Mouse (Mus musculus): ENCODE results near the gene Kif2c. TPM values are rescaled to one million over a fixed set of nuclear protein-coding genes. Genes with fewer than 3 reads are reported as not detected.

The Kif2c gene
- total RNA-seq, 2 experiments from 2014 or later, result 0.14 to 0.21 TPM

- intact Hi-C loops (cut with DNase I), result loop anchor here (5.0 kb wide), 1 partner anchor 402 kb away; the partner anchor contains the start of gene Tesk2
- peak in 1 of 2 experiments; percentile 59 for DNase-seq (ENCODE audit: low spot score in 2 of 2)
These were observed 57.7 kb downstream of the Kif2c start for GRCm38 (mm10) chr4:117124518-117125347.

- intact Hi-C loops (cut with DNase I), result loop anchor here (5.0 kb wide), 1 partner anchor 402 kb away; the partner anchor contains the start of gene Tesk2
- no peak for DNase-seq (ENCODE audit: low spot score in 2 of 2)
These were observed 58.3 kb downstream of the Kif2c start for GRCm38 (mm10) chr4:117124218-117124517.

GRCm38 (mm10) chr4:117123546-117124217 lies 58.8 kb downstream of the Kif2c start:
- no peak for DNase-seq (ENCODE audit: low spot score in 2 of 2)
- intact Hi-C loops (cut with DNase I), result loop anchor here (5.0 kb wide), 1 partner anchor 401 kb away; the partner anchor contains the start of gene Tesk2

GRCm38 (mm10) chr4:117122209-117122608 lies 60.2 kb downstream of the Kif2c start:
- intact Hi-C loops (cut with DNase I), result loop anchor here (5.0 kb wide), 1 partner anchor 400 kb away; the partner anchor contains the start of gene Tesk2
- no peak for DNase-seq (ENCODE audit: low spot score in 2 of 2)

GRCm38 (mm10) chr4:117120445-117121414 lies 61.7 kb downstream of the Kif2c start:
- intact Hi-C loops (cut with DNase I), result loop anchor here (2.0 to 5.0 kb wide), 2 partner anchors 126 to 398 kb away; partner anchors contain the start of genes Hectd3, Tesk2 and Urod

GRCm38 (mm10) chr4:117120052-117120444 lies 62.4 kb downstream of the Kif2c start:
- no peak for DNase-seq (ENCODE audit: low spot score in 2 of 2)
- intact Hi-C loops (cut with DNase I), result loop anchor here (2.0 to 5.0 kb wide), 2 partner anchors 125 to 398 kb away; partner anchors contain the start of genes Hectd3, Tesk2 and Urod

More at GRCm38 (mm10) chr4:117120445-117121414, 61.7 kb downstream of the Kif2c start:
- DNase-seq (ENCODE audit: low spot score in 2 of 2), result peak; percentile 94 to 98

GRCm38 (mm10) chr4:117119636-117120035 lies 62.8 kb downstream of the Kif2c start:
- intact Hi-C loops (cut with DNase I), result loop anchor here (2.0 to 5.0 kb wide), 2 partner anchors 125 to 397 kb away; partner anchors contain the start of genes Hectd3, Tesk2 and Urod
- DNase-seq (ENCODE audit: low spot score in 2 of 2), result no peak

- intact Hi-C loops (cut with DNase I), result no loop called here
- no peak for DNase-seq (ENCODE audit: low spot score in 2 of 2)
These were observed 64.5 kb downstream of the Kif2c start for GRCm38 (mm10) chr4:117117931-117118330.

GRCm38 (mm10) chr4:117115592-117115991 lies 66.8 kb downstream of the Kif2c start:
- no peak for DNase-seq (ENCODE audit: low spot score in 2 of 2)
- intact Hi-C loops (cut with DNase I), result no loop called here

- no peak for DNase-seq (ENCODE audit: low spot score in 2 of 2)
- intact Hi-C loops (cut with DNase I), result no loop called here
These were observed 69.2 kb downstream of the Kif2c start for GRCm38 (mm10) chr4:117113237-117113636.

- no peak for DNase-seq (ENCODE audit: low spot score in 2 of 2)
- intact Hi-C loops (cut with DNase I), result no loop called here
These were observed 71.5 kb downstream of the Kif2c start for GRCm38 (mm10) chr4:117110985-117111384.

- no peak for DNase-seq (ENCODE audit: low spot score in 2 of 2)
- intact Hi-C loops (cut with DNase I), result no loop called here
These were observed 72.2 kb downstream of the Kif2c start for GRCm38 (mm10) chr4:117110249-117110648.

Small RNA genes within 50 kb of the gene (microRNA-seq; reads per million reads assigned to microRNA genes)
- 0 reads per million in 2 experiments for gene Gm22398

Other genes starting within 250 kb of the Kif2c start
- 10 to 100 TPM; 50.4 to 62.1 TPM for gene Urod, start 188.2 kb downstream of the Kif2c start, total RNA-seq (2021)
- 10 to 100 TPM; 36.8 to 44.2 TPM for gene Hectd3, start 187.3 kb downstream of the Kif2c start, total RNA-seq (2021)
- 10 to 100 TPM; 18.5 to 19.7 TPM for gene Eif2b3, start 163.2 kb downstream of the Kif2c start, total RNA-seq (2021)
- gene Ptch2, start 86.6 kb downstream of the Kif2c start, total RNA-seq (2021), result 1 to 10 TPM; 1.4 to 2.0 TPM
- 10 to 100 TPM; 13.0 to 14.0 TPM for gene Btbd19, start 56.9 kb downstream of the Kif2c start, total RNA-seq (2021)
- gene Tctex1d4, start 55.8 kb downstream of the Kif2c start, total RNA-seq (2021), result not detected
- 10 to 100 TPM; 11.4 to 16.3 TPM for gene Plk3, start 48.7 kb downstream of the Kif2c start, total RNA-seq (2021)
- 100 to 1,000 TPM; 452 to 469 TPM for gene Rps8, start 26.4 kb downstream of the Kif2c start, total RNA-seq (2021)
- 1 to 10 TPM; 2.4 to 5.2 TPM for gene Tmem53, start 69.3 kb upstream of the Kif2c start, total RNA-seq (2021)
- gene Armh1, start 69.5 kb upstream of the Kif2c start, total RNA-seq (2021), result under 1 TPM in 1 of 2 experiments, not detected in 1; 0.55 TPM